Mouse (Mus musculus) MEL (cell line): ENCODE measurements around the gene Dnase2b.

Source experiments
- CHD1 ChIP-seq: IDR thresholded peaks from 2 replicates; pipeline ENCODE4 v1.6.1; 2012; ENCODE audit warnings: low read depth, mild to moderate bottlenecking, inconsistent platforms, low read length, improper control_type of control experiment
- CTCF ChIP-seq, 3 experiments: IDR thresholded peaks in 2 of 3; conservative IDR thresholded peaks in 1 of 3; 2 replicates each; pipeline ENCODE4 v1.5.1; 2011 to 2012; ENCODE audit warnings: low read length in 3 of 3, low read depth in 2 of 3, mild to moderate bottlenecking in 2 of 3, improper control_type of control experiment in 1 of 3, inconsistent platforms in 1 of 3, mixed read lengths in 1 of 3, moderate library complexity in 1 of 3; ENCODE audit not compliant: control insufficient read depth in 1 of 3, insufficient read depth in 1 of 3, poor library complexity in 1 of 3, severe bottlenecking in 1 of 3
- EP300 ChIP-seq, 2 experiments: IDR thresholded peaks; 2 replicates each; pipeline ENCODE4 v1.6.1; 2011; ENCODE audit warnings: improper control_type of control experiment in 2 of 2, low read length in 2 of 2, low read depth in 1 of 2, mild to moderate bottlenecking in 1 of 2
- MAFK ChIP-seq: IDR thresholded peaks from 2 replicates; pipeline ENCODE4 v1.6.1; 2011; ENCODE audit warnings: low read depth, mild to moderate bottlenecking, low read length, improper control_type of control experiment, borderline replicate concordance
- MAX ChIP-seq: IDR thresholded peaks from 2 replicates; pipeline ENCODE4 v1.6.1; 2011; ENCODE audit warnings: low read length, improper control_type of control experiment
- MXI1 ChIP-seq: IDR thresholded peaks from 2 replicates; pipeline ENCODE4 v1.6.1; 2011; ENCODE audit warnings: mild to moderate bottlenecking, low read depth, low read length, improper control_type of control experiment
- MYC ChIP-seq: IDR thresholded peaks from 2 replicates; pipeline ENCODE4 v1.6.1; 2011; ENCODE audit warnings: low read depth, mild to moderate bottlenecking, low read length, improper control_type of control experiment, moderate library complexity
- NELFE ChIP-seq: IDR thresholded peaks from 2 replicates; pipeline ENCODE4 v1.6.1; 2011; ENCODE audit warnings: low read depth, low read length, improper control_type of control experiment
- POLR2A ChIP-seq, 2 experiments: IDR thresholded peaks; 2 replicates each; pipeline ENCODE4 v1.6.1; 2011 to 2012; ENCODE audit warnings: low read length in 2 of 2, mild to moderate bottlenecking in 2 of 2, control low read depth in 1 of 2, improper control_type of control experiment in 1 of 2, low read depth in 1 of 2, moderate library complexity in 1 of 2; ENCODE audit not compliant: control insufficient read depth in 1 of 2, insufficient read depth in 1 of 2, poor library complexity in 1 of 2
- POLR2AphosphoS5 ChIP-seq: IDR thresholded peaks from 2 replicates; pipeline ENCODE4 v1.6.1; 2012; ENCODE audit warnings: low read depth, borderline replicate concordance, mild to moderate bottlenecking, inconsistent platforms, low read length, moderate library complexity, mixed read lengths
- RCOR1 ChIP-seq: IDR thresholded peaks from 2 replicates; pipeline ENCODE4 v1.6.1; 2012; ENCODE audit warnings: low read depth, mild to moderate bottlenecking, inconsistent platforms, low read length, improper control_type of control experiment

- TF ChIP-seq RCOR1 = no peak
- no peak for TF ChIP-seq CHD1
- TF ChIP-seq MYC = no peak
- TF ChIP-seq NELFE = no peak
- no peak for TF ChIP-seq EP300 (IDR thresholded peaks at IDR 0.05; ENCODE audit: low read depth in 1 of 2, low read length in 2 of 2)
- TF ChIP-seq CTCF (IDR thresholded peaks at IDR 0.05 in 2 of 3, conservative IDR thresholded peaks at IDR 0.05 in 1 of 3; ENCODE audit: control insufficient read depth in 1 of 3, insufficient read depth in 1 of 3, low read depth in 2 of 3, low read length in 3 of 3, poor library complexity in 1 of 3, severe bottlenecking in 1 of 3) = no peak
- TF ChIP-seq MAX = no peak
- no peak for TF ChIP-seq POLR2A (IDR thresholded peaks at IDR 0.05; ENCODE audit: control insufficient read depth in 1 of 2, insufficient read depth in 1 of 2, low read depth in 1 of 2, low read length in 2 of 2, poor library complexity in 1 of 2)
- no peak for TF ChIP-seq MAFK
- TF ChIP-seq MXI1 = no peak
- no peak for TF ChIP-seq POLR2AphosphoS5
Observed at GRCm38 (mm10) chr3:146649311-146649894, 34.0 kb upstream of the Dnase2b start.
